Mouse (Mus musculus) fat pad, adult 2 months (tissue): ENCODE results near the gene Ghrh.

ENCODE experiments used
- DNase-seq: peaks from one replicate; pipeline ENCODE4 v3.0.0-alpha.2; 2011; ENCODE audit warnings: low read depth, low spot score; ENCODE audit errors: extremely low read depth

Gene Ghrh

DNA sequence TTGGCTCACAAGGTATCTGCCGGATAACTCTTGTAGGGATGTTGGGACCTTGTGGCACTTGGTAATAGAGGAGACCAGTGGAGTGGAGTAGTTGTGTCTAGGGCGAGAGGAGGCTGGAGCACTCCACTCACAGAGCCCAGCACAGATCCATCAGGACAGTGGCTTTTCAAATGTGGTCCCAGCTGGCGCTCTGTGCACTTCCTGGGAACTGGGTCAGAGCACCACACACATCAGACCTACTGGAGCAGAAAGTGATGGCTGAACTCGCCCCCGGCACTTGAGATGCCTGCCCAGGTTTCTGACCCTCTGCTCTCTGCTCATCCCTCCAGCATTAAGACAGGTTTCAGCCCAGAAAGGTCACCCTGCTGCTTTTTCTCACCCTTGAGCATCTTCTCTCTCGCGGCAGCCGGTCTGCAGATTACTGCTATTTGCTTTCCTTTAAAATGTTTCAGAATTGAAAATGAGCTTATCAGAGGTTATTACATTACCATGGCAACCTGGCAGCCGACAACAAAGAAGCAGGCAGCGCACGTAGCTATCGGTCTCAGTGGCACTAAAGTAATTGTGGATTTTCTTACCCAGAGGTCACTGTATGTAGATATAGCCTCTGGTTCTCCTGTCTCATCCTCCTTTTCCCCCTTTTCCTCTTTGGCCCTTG lies 1.9 kb upstream of the Ghrh start:
- no peak for DNase-seq

DNA sequence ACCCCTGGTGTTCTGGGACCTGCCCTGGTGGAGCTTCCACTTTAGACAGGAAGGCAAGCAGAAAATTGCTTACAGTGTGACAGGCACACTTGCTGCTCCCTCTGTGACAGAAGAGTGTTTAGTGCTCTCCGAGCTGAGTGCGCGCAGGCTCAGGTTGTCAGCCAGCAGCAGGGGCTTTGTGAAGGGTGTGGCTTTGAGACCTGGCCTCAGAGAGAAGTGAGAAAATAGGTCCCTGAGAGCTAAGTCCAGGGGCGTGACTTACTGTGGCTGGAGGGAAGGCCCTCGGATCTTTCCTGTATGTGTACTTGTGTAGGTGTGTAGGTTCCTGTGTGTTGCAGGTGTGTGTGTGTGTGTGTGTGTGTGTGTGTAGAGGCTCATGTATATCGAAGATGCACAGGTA lies 4.0 kb downstream of the Ghrh start:
- no peak for DNase-seq

DNA sequence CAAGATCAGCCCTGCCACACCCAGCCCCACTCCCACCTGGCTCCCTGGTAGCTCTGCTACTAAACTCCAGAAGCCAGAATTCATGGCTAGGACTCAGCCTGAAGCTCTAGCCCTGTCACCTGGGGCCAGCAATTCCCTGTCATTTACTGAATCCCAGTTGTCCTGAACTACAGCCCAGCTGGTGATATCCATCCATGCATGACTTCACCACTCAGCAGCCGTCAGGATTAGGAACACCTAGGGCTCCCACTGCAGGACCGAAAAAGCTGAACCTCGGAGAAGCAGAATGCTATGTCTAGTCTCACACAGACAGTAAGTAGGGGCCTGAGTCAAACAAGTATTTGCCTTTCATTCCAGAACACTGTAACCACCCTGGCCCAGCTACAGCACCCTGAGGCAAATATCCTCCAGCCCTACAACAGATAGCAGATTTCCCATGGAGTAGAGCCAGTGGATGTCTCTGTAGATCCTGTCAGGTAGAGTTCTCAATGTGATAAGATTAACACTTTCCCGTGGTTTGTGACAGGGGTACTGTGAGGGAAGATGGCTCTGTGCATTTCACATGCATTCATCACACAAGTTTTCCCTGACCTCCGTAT lies 4.9 kb downstream of the Ghrh start:
- no peak for DNase-seq

DNA sequence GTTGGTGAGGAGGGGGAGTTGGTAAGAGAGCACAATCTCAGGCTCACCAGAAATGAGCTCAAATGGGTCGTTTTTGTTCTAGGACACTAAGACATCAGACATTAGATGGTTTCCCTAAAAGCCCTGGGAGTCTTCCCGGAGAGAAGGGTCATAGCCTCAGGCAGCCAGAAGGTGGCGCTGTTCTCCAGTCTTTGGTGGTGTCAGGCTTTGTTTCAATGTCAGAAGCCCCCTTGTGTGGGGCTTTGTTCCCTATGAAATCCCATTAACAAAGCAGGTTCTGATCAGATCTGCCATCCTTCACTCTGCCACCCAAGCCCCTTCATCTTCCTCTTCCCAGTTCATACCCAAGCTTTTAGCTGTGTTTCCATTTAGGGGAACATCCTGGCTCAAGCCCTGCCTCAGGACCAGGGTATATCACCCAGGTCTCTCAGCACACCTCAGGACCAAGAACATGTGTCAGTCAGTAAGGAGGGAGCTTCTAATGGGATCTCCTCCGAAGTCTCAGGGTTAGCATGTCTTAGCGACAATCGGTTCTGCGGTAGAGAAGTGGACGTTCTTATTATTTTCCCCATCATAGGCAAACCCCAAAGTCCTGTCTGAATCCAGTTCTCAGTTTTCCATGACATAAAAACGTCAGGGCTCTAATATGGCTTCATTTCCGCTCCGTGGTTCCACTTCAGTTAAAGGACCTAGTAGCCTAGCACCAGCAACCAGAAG lies 5.6 kb downstream of the Ghrh start:
- DNase-seq: no peak

DNA sequence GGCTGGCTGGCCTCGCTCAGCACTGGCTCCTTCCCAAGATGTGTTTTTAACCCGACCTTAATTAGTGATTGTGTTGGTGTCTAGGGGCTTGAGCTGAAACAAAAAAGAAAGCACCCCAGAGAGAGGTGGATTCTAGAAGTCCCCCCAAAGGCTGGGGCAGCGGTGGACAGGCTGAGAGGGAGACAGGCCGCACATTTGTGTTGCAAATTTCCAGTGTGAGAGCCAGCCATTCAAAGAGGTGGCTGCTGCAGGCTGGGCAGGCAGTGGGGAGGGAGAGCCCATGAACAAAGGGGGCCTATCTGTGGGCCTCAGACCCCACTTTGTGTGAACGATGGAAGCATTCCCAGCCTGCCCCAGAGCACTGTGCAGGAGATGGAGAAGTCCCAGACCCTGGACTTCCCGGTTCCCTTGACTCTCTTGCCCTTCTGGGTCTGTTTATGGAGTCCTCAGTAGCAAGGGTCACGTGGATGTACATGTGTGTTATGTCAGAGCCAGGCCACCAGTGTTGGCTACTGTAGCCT lies 7.0 kb downstream of the Ghrh start:
- DNase-seq: no peak

DNA sequence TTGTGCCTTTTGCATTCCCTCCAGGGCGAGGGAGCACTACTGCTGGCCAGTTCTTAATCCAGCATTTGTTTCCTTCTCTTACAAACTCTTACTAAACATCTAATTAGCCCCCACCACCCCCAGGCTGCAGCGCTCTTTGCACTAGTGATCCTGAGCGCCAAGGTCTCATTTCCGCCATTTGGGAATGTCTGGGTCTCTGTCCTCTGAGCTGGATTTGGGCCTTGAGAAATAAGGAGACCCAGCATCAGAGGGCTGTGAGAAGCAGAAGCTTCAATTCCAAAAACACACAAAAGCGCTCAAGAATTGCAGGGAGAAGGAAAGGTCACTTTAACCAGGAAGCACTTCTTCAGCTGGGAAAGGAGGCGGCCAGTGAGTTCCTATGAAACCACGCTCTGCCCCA lies 7.8 kb downstream of the Ghrh start:
- no peak for DNase-seq

DNA sequence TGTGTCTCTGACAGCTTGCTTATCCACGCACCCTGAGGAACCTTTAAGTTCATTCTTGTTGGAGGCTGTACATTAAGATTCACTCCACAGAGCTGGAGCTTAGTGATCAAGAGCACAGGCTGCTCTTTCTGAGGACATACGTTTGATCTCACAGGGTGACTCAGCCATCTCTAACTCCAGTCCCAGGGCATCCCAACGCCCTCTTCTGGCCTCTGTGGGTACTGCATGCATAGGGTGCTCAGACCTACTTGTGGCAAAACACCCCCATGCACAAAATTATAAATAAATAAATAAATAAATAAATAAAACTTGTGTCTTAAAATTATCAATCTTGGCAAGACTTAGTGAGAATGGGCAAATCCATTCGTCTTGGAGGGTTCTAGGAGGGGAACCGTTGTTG lies 8.6 kb downstream of the Ghrh start:
- no peak for DNase-seq

DNA sequence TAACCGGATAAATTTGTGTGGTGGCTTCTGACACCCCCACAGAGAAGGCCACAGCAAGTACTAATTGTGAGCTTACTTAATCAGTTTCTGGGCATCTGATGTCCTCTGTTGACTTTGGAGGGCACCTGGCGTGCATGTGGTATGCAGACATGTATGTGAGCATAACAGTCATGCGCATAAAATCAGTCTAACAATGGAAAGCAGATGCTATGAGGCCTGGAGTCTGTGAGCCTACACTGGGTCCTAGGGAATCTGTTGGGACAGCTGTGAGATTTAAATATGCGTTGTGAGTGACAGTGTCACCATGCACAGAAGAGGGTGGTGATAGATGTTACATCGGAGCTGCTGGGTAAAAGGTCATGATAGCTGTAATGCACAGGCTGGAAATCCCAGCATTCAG lies 15.2 kb downstream of the Ghrh start:
- no peak for DNase-seq

DNA sequence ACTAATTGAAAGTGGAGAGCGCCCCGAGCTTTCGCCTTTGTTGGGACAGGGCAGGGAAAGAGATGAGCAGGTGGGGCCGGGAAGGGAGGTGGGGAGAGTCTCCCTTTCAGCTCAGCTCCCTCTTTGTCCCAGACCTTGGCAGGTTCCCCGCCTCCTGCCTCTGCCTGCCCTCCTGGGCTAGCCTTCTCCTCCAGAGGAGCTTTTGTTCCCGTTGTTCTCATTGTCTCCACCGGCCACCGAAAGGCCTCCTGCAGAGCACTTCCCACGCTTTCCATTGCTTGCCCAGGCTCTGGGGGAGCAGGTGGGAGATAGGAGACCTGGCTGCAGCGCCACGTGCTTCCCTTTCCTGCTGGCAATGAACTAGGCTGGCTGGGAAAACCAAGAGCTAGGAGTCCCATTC lies 18.7 kb downstream of the Ghrh start:
- DNase-seq: no peak

DNA sequence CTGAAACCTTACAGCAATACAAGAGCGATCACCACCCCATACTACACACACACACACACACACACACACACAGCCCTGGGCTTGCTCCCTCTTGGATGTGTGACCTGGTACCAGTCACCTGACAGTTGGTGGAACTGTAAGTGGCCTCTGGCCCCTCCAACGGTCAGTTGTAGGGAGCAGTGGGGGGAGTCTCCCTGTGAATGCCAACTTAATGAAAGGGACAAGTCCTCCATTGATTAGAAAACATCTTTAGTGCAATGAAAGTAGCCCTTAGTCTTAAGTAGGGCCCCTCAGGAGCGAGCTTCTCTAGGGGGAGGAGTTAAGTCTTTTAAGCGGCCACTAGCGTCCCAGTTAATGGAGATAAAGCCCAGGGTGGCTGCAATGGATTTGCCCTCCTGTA lies 19.2 kb downstream of the Ghrh start:
- DNase-seq: no peak

DNA sequence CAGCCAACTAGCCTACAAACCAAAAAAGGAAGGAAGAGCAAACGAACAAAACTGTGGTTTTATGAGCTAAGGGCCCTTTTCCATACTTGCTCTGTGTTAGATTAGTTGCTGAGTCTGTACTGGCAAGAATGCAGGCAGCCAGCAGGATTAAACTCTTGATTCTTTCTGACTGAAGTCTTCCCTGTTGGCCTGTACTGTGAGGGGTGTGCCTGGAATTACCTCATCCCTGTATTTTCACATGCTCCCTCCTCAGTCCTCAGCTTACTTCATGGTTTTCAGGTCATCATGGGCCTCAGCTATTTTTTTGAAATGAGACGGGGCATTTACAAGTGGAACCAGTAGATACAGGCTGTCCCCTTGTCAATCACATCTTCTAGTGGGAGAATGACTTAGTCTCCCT lies 22.1 kb downstream of the Ghrh start:
- no peak for DNase-seq

DNA sequence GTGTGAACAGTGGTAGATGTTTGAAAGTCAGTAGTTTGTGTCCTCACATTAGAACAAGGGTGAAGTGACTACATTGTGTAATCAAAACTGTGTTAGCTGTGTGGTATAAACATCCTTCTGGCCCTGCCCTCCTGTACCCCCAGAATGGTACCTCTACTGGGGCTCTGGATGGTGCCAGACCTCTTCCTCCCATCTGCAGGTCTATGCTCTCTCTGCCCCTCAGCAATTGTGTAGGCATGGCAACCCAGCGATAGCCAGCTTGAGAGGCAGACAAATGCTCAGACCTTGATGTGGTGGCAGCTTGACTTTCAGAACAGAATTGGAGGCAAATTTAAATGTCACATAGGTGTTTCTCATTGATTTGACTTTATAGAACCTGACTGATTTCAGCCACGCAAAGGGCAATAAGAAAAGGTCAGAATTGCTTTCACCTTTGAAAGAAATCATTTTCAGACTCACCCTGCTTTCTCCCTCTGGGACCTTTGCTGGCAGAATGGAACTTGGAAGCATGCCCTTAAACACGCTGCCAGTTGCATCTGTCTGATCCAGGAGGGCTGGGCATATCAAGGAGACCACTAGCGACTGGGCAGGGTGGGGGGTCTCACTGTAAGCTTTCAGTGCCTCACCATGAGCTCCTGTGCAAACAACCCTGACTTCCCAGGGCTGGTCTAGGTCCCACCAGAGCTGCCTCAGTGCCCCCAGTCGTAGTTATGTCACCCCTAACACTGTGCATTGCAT lies 25.1 kb downstream of the Ghrh start:
- DNase-seq: no peak

DNA sequence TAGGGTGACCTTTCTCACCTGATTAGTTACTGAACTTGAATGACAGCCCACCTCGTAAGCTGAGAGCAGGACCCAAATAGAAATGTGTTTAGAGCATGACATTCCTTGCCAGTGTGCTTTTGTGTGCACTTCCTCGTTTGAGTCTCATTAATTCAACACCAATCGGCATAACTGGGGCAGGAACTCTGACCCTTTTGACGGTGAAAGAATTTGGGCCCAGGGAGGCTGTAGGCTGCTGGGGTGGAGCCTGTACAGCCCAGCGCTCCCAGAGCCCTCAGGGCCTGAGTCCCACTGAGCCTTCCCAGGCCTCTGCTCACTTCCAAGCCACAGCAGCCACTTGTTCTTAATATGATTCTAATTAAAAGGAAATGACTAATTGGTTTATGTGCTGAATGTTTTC lies 26.4 kb downstream of the Ghrh start:
- DNase-seq: no peak

DNA sequence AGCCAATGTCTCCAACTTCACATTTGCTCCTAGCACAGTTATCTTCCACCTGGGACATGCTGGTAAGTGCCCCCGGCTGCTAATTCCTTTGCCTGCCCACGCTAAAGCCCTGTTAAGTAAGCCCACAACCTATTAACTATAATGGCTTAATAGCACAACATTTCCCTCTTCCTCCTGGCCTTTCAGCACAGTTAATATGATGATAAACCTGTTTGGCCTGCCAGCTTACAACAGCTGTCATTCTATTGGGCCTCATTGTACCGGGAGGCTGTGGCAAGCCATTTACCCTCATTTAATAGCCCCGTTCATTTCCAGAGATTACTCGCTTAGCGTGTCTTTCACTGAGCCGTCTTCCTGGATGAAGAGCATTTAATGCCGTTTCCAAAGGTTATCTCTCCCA lies 27.2 kb downstream of the Ghrh start:
- peak; percentile 83 for DNase-seq

DNA sequence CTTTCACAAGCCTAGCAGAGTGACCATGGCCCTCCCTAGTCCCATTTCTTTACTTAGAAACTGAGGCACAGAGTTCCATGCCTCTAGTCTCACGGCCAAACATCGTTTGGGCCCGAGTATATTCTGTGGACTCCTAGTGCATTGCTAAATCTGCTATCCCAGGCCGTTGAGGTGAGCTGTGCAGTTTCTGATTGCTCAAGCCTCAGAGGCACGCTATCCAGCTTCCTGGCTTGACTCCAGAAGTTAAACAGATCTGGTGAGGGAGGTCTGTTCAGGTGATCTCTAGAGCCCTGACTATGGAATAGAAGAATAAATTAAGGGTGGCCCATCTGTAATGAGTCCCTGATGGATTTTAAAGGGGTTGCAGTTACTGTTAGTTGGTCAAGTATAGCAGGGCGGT lies 30.1 kb downstream of the Ghrh start:
- DNase-seq: no peak

DNA sequence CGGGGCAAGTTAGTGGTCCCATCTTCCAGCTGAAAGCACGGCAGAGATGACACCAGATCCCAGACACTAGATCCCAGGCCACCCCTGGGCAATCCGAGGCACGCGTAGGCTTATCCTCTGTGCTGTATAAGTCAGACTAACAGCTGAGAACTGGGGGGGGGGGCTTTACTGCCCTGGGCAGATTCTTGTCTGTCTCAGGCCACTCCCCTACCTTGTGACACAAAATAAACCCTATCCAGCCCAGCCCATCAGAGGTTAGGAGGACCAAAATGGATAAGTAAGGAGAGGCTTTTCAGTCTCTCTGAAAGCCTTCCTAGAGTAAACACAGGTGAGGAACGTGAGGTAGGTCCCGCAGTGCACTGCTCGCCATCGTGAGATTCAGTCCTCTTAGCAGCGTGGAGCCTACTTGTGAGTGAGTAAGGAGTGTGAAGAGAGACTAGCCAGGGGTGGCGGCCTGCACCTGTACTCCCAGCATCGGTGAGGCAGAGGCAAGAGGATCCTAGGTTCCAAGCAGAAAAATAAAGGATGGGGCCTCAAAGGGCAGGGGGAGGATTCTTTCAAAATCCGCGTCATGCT lies 30.9 kb downstream of the Ghrh start:
- no peak for DNase-seq

DNA sequence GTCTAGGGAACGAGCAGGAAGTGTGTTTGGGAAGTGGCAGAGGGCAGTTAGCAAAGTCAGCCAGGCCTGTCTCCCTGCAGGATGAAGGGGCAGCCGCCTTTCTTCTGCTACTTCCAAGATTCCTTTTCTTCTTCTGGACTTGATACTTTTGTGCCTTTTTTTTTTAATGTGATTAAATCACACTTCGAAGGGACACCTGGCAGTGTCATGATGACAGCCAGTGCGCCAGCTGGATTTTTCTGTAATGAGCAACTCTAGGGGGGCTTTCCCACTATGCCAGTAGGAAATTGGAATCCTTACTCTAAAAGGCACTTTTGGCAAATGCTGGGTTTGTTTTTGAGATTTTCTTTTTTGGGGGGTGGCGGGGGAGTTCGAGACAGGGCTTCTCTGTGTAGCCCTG lies 31.8 kb downstream of the Ghrh start:
- no peak for DNase-seq

DNA sequence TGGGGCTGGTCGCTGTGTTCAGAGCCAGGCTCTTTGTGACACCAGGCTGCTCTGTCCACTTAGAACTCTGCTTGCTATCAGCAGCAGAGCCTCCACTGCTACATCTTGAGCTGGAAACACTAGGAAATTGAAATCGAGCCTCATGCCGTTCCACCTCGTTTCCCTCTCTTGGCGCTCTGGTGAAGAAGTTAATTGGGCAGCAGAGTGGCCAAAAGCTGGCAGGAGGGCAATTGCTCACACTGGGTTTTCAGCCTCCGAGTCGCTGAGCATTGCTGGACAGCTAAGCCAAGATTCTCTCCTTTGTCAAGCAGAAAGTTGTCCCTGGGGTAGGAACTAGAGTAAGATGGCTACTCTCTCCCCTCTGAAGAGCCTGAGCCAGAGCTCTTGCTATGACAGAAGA lies 33.0 kb downstream of the Ghrh start:
- DNase-seq: no peak

DNA sequence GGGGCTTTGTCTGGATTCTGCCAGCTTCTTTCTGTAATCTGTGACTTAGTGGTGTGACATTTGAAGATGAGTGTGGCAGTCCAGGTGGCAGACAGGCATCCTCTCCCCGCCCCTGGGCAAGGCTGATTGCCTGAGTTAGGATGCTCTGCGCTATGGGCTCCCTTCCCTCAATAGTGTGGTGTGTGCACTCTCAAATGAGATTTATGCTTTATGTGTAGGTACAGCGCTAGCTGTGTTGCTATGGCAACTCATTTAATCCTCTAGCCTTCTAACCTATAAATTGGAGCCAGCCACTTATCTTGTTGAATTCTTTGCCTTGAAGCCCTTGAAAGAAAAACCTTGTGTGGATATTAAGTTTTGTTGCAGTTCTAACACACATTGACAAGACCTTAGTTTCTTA lies 33.6 kb downstream of the Ghrh start:
- no peak for DNase-seq

DNA sequence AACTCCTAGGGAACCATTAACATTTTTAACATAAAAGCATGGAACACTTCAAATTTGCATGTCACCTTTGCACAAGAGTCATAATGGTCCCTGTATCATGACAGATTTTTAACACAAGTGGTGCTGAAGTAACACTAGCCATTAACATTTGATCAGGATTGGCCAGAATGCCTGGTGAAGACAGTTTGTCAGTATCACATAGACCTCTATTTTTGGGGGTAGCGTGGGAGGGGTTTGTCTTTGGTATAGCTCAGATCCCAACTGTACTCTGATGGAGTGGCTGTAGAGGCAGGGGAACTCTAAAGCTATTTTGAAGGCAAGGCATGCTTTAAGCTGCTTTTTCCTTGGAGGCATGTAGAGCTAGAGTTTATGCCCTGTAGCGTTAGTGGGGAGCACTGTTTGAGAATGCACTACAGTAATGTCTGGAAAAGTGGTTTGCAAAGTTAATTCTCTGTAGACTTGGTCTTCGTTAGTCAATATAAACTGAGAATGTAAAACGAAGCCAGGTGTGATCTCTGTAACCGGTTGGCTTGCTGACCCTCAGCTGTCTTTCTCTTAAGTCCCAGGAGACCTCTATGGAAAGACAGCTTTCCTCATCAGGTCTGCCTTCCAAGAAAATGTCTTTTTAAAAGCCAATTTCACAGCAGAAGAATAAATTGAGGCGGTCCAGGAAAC lies 36.2 kb downstream of the Ghrh start:
- no peak for DNase-seq

DNA sequence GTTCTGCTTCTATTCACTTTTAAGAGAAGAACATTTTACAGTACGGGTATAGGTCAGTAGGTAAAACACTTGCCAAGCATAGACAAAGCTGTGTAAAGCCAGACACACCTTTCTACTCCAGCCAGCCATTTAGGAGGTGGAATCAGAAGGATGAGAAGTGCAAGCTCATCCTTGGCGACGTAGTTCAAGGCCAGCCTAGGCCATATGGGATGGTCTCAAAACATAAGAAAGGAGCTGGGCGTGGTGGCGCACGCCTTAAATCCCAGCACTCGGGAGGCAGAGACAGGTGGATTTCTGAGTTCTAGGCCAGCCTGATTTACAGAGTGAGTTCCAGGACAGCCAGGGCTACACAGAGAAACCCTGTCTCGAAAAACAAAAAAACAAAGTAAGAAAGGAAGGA lies 37.7 kb downstream of the Ghrh start:
- DNase-seq: no peak
